Mouse (Mus musculus): ENCODE data around the gene Pmepa1. TPM values are rescaled to one million over a fixed set of nuclear protein-coding genes. Genes with fewer than 3 reads are reported as not detected.

Pmepa1 gene
- polyA plus RNA-seq, 1 experiment from 2014 or later = 4.0 TPM

Other genes with a start within 250 kb of the Pmepa1 start
- 0.70 and 0.86 TPM in 2 replicates for gene Ctcfl, start 157.0 kb downstream of the Pmepa1 start, polyA plus RNA-seq (2016; fragmentation: Nextera tagmentation; extraction: Ambion mirVana)
- 0.09 and 0.19 TPM in 2 replicates for gene Pck1, start 123.5 kb downstream of the Pmepa1 start, polyA plus RNA-seq (2016; fragmentation: Nextera tagmentation; extraction: Ambion mirVana)
- not detected in 2 replicates for gene Zbp1, start 57.6 kb downstream of the Pmepa1 start, polyA plus RNA-seq (2016; fragmentation: Nextera tagmentation; extraction: Ambion mirVana)
- gene 1700021F07Rik, start 246.1 kb upstream of the Pmepa1 start, polyA plus RNA-seq (2016; fragmentation: Nextera tagmentation; extraction: Ambion mirVana) = not detected in 2 replicates

All from heart, embryonic 12.5 days (tissue).